Mouse (Mus musculus) hindbrain, embryonic 14.5 days (tissue): ENCODE measurements at regions not wholly inside any gene's neighbourhood (a gene's known extent, or its start where the extent isn't known, plus 50 kb on each side); places are given as distances from the start of the nearest gene placed in this dataset.
A peak's percentile ranks its signal among the peaks of the same experiment; 100 is the strongest.

ENCODE experiments used
- ATAC-seq: fragments of 200-750 bp; cut with Nextera tagmentation; 2 replicates; pipeline ENCODE4 v1.8.0; 2017; ENCODE audit warnings: moderate number of reproducible peaks, mild to moderate bottlenecking, moderate TSS enrichment, moderate library complexity; ENCODE audit not compliant: low FRiP score
- DNase-seq: peaks from one replicate; pipeline ENCODE4 v3.0.0-alpha.2; 2015; ENCODE audit warnings: low spot score
- H3K27ac ChIP-seq: fragments of 300-500 bp; sonication (generic); 2 replicates; pipeline ENCODE4 v1.5.1; 2014; ENCODE audit warnings: mild to moderate bottlenecking, moderate library complexity
- H3K27me3 ChIP-seq: fragments of 300-500 bp; sonication (generic); 2 replicates; pipeline ENCODE4 v1.6.1; 2014; ENCODE audit warnings: mild to moderate bottlenecking, low read length, mixed read lengths; ENCODE audit not compliant: control insufficient read depth, insufficient read depth
- H3K36me3 ChIP-seq: fragments of 300-500 bp; sonication (generic); replicated peaks from 2 replicates; pipeline ENCODE4 v1.6.1; 2014; ENCODE audit not compliant: control insufficient read depth, insufficient read depth
- H3K4me1 ChIP-seq: fragments of 300-500 bp; sonication (generic); replicated peaks from 2 replicates; pipeline ENCODE4 v1.6.1; 2014; ENCODE audit warnings: antibody characterized with exemption, low read length, mixed read lengths; ENCODE audit not compliant: control insufficient read depth, insufficient read depth
- H3K4me2 ChIP-seq: fragments of 300-500 bp; sonication (generic); replicated peaks from 2 replicates; pipeline ENCODE4 v1.6.1; 2014; ENCODE audit warnings: mild to moderate bottlenecking, moderate library complexity
- H3K4me3 ChIP-seq: fragments of 300-500 bp; sonication (generic); replicated peaks from 2 replicates; pipeline ENCODE4 v1.5.1; 2014; ENCODE audit warnings: mild to moderate bottlenecking, low read length
- H3K9ac ChIP-seq: fragments of 300-500 bp; sonication (generic); 2 replicates; pipeline ENCODE4 v1.6.1; 2014
- H3K9me3 ChIP-seq: fragments of 300-500 bp; sonication (generic); 2 replicates; pipeline ENCODE4 v1.6.1; 2016; ENCODE audit warnings: low read length; ENCODE audit not compliant: control insufficient read depth
- WGBS: fragments of 180-500 bp; shearing (Covaris S2); extraction: QIAGEN DNeasy Blood & Tissue Kit; methylation state at CpG from one replicate; pipeline ENCODE4 v1.1.7; 2014; 5-methylcytosine and 5-hydroxymethylcytosine counted together

GRCm38 (mm10) chr15:60762071-60762470 lies 91.5 kb downstream of the Fam84b start:
- no peaks in the 10 kb centered on the region for H3K4me1 ChIP-seq
- H3K27me3 ChIP-seq = no peaks in the 10 kb centered on the region
- H3K36me3 ChIP-seq = no peaks in the 10 kb centered on the region
- H3K9ac ChIP-seq = no peak overlapping the region
- WGBS = 76% methylated on average over 2 of the region's 2 CpGs
- ATAC-seq (no peak), DNase-seq (no peak)
- H3K4me3 ChIP-seq = no peak overlapping the region
- H3K27ac ChIP-seq = no peak overlapping the region
- H3K9me3 ChIP-seq = no peaks in the 10 kb centered on the region
- no peak overlapping the region for H3K4me2 ChIP-seq

- no peak overlapping the region for H3K27ac ChIP-seq
- ATAC-seq (peak; percentile 73; the same call in 1 of the 2 replicates), DNase-seq (no peak)
- H3K4me2 ChIP-seq = no peak overlapping the region
- H3K36me3 ChIP-seq = no peaks in the 10 kb centered on the region
- WGBS = 34% methylated on average over 6 of the region's 6 CpGs
- H3K4me1 ChIP-seq = no peaks in the 10 kb centered on the region
- H3K4me3 ChIP-seq = no peak overlapping the region
- no peaks in the 10 kb centered on the region for H3K27me3 ChIP-seq
- no peaks in the 10 kb centered on the region for H3K9me3 ChIP-seq
- H3K9ac ChIP-seq = no peak overlapping the region
Measured at GRCm38 (mm10) chr15:60760015-60760437, 93.6 kb downstream of the Fam84b start.

GRCm38 (mm10) chr15:60754246-60754645 lies 99.3 kb downstream of the Fam84b start:
- no peak for DNase-seq
- WGBS = 91% methylated on average over 5 of the region's 5 CpGs
- H3K27ac ChIP-seq = no peak overlapping the region
- H3K4me2 ChIP-seq = no peak overlapping the region
- no peaks in the 10 kb centered on the region for H3K9me3 ChIP-seq
- H3K27me3 ChIP-seq = no peaks in the 10 kb centered on the region
- ATAC-seq = no peak
- no peak overlapping the region for H3K4me3 ChIP-seq
- no peaks in the 10 kb centered on the region for H3K4me1 ChIP-seq
- no peaks in the 10 kb centered on the region for H3K36me3 ChIP-seq
- no peak overlapping the region for H3K9ac ChIP-seq

GRCm38 (mm10) chr15:60739598-60739997 lies 114.0 kb downstream of the Fam84b start:
- Histone ChIP-seq H3K4me1 (no peaks in the 10 kb centered on the region), H3K36me3 (no peaks in the 10 kb centered on the region), H3K9ac (no peak overlapping the region), H3K27me3 (no peaks in the 10 kb centered on the region), H3K4me3 (no peak overlapping the region), H3K4me2 (no peak overlapping the region), H3K27ac (no peak overlapping the region), H3K9me3 (no peaks in the 10 kb centered on the region)
- ATAC-seq = no peak
- WGBS = 79% methylated on average over 2 of the region's 2 CpGs
- DNase-seq = no peak

GRCm38 (mm10) chr15:60738258-60738657 lies 115.3 kb downstream of the Fam84b start:
- ATAC-seq = no peak

GRCm38 (mm10) chr15:60732416-60732815 lies 121.2 kb downstream of the Fam84b start:
- Histone ChIP-seq H3K4me2 (no peak overlapping the region), H3K36me3 (no peaks in the 10 kb centered on the region), H3K27ac (no peak overlapping the region), H3K4me3 (no peak overlapping the region), H3K9ac (no peak overlapping the region), H3K9me3 (no peaks in the 10 kb centered on the region), H3K27me3 (no peaks in the 10 kb centered on the region), H3K4me1 (no peaks in the 10 kb centered on the region)
- DNase-seq = no peak
- ATAC-seq = no peak

More at GRCm38 (mm10) chr15:60738258-60738657, 115.3 kb downstream of the Fam84b start:
- Histone ChIP-seq H3K4me3 (no peak overlapping the region), H3K4me2 (no peak overlapping the region), H3K27me3 (no peaks in the 10 kb centered on the region), H3K4me1 (no peaks in the 10 kb centered on the region), H3K9me3 (no peaks in the 10 kb centered on the region), H3K36me3 (no peaks in the 10 kb centered on the region), H3K27ac (no peak overlapping the region), H3K9ac (no peak overlapping the region)
- WGBS = 81% methylated on average over 3 of the region's 3 CpGs
- DNase-seq = no peak

GRCm38 (mm10) chr15:60728754-60729153 lies 124.8 kb downstream of the Fam84b start:
- H3K4me2 ChIP-seq = no peak overlapping the region
- no peak overlapping the region for H3K4me3 ChIP-seq
- ATAC-seq = no peak
- H3K4me1 ChIP-seq = no peaks in the 10 kb centered on the region
- no peak overlapping the region for H3K9ac ChIP-seq
- H3K36me3 ChIP-seq = no peaks in the 10 kb centered on the region
- 49% methylated on average over 9 of the region's 9 CpGs for WGBS
- no peak for DNase-seq
- no peaks in the 10 kb centered on the region for H3K9me3 ChIP-seq
- no peak overlapping the region for H3K27ac ChIP-seq
- no peaks in the 10 kb centered on the region for H3K27me3 ChIP-seq

GRCm38 (mm10) chr15:60728337-60728736 lies 125.2 kb downstream of the Fam84b start:
- H3K9me3 ChIP-seq = no peaks in the 10 kb centered on the region
- H3K36me3 ChIP-seq = no peaks in the 10 kb centered on the region
- no peak for ATAC-seq
- WGBS = 73% methylated on average over 4 of the region's 4 CpGs
- H3K4me1 ChIP-seq = no peaks in the 10 kb centered on the region
- H3K27me3 ChIP-seq = no peaks in the 10 kb centered on the region
- DNase-seq = no peak
- no peak overlapping the region for H3K4me3 ChIP-seq
- no peak overlapping the region for H3K27ac ChIP-seq
- H3K4me2 ChIP-seq = no peak overlapping the region
- H3K9ac ChIP-seq = no peak overlapping the region

GRCm38 (mm10) chr15:60719332-60719731 lies 134.2 kb downstream of the Fam84b start:
- H3K4me2 ChIP-seq = no peak overlapping the region
- no peaks in the 10 kb centered on the region for H3K9me3 ChIP-seq
- WGBS = 93% methylated on average over 5 of the region's 5 CpGs
- H3K27me3 ChIP-seq = no peaks in the 10 kb centered on the region
- no peaks in the 10 kb centered on the region for H3K36me3 ChIP-seq
- ATAC-seq = no peak
- no peak for DNase-seq
- no peak overlapping the region for H3K9ac ChIP-seq
- no peak overlapping the region for H3K27ac ChIP-seq
- no peak overlapping the region for H3K4me3 ChIP-seq
- H3K4me1 ChIP-seq = no peaks in the 10 kb centered on the region

- H3K4me3 ChIP-seq = no peak overlapping the region
- H3K9me3 ChIP-seq = no peaks in the 10 kb centered on the region
- no peak overlapping the region for H3K9ac ChIP-seq
- no peak for ATAC-seq
- H3K4me2 ChIP-seq = no peak overlapping the region
- no peaks in the 10 kb centered on the region for H3K36me3 ChIP-seq
- no peaks in the 10 kb centered on the region for H3K4me1 ChIP-seq
- H3K27me3 ChIP-seq = no peaks in the 10 kb centered on the region
- no peak overlapping the region for H3K27ac ChIP-seq
- DNase-seq = no peak
Measured at GRCm38 (mm10) chr15:60708678-60709077, 144.9 kb downstream of the Fam84b start.
